Mouse (Mus musculus) ES-Bruce4 (cell line): Measurements from ENCODE around the gene Psen1. TPM values are rescaled to one million over a fixed set of nuclear protein-coding genes. Genes with fewer than 3 reads are reported as not detected.
A peak's percentile ranks its signal among the peaks of the same experiment; 100 is the strongest.

ENCODE experiments used
- H3K27ac ChIP-seq: 2 replicates; pipeline ENCODE4 v1.5.1; 2012; ENCODE audit warnings: low read length, inconsistent platforms; ENCODE audit not compliant: insufficient read depth
- H3K27me3 ChIP-seq: 2 replicates; pipeline ENCODE4 v1.6.1; 2012; ENCODE audit warnings: mild to moderate bottlenecking, low read length, inconsistent platforms; ENCODE audit not compliant: control insufficient read depth, poor library complexity, insufficient read depth, severe bottlenecking
- H3K36me3 ChIP-seq: 2 replicates; pipeline ENCODE4 v1.6.1; 2012; ENCODE audit warnings: inconsistent platforms, mild to moderate bottlenecking, low read length, moderate library complexity; ENCODE audit not compliant: control insufficient read depth, poor library complexity, insufficient read depth, severe bottlenecking
- H3K4me1 ChIP-seq: one replicate; pipeline ENCODE4 v1.8.1; 2011; ENCODE audit warnings: low read length; ENCODE audit not compliant: control insufficient read depth, insufficient read depth
- H3K4me3 ChIP-seq: 2 replicates; pipeline ENCODE4 v1.5.1; 2011; ENCODE audit warnings: low read depth, mild to moderate bottlenecking, low read length
- H3K9ac ChIP-seq: 2 replicates; pipeline ENCODE4 v1.6.1; 2012; ENCODE audit warnings: low read depth, mild to moderate bottlenecking, inconsistent platforms; ENCODE audit not compliant: poor library complexity, severe bottlenecking
- H3K9me3 ChIP-seq: replicated peaks from 2 replicates; pipeline ENCODE4 v1.6.1; 2012; ENCODE audit warnings: mild to moderate bottlenecking, low read length, inconsistent platforms; ENCODE audit not compliant: control insufficient read depth, poor library complexity, insufficient read depth, severe bottlenecking
- CTCF ChIP-seq: IDR thresholded peaks from one replicate; pipeline ENCODE4 v1.8.1; 2011; ENCODE audit warnings: low read depth, low read length
- EP300 ChIP-seq: IDR thresholded peaks from 2 replicates; pipeline ENCODE4 v1.6.1; 2011; ENCODE audit warnings: low read depth, low read length; ENCODE audit not compliant: insufficient read depth
- POLR2A ChIP-seq: IDR thresholded peaks from one replicate; pipeline ENCODE4 v1.8.1; 2011; ENCODE audit warnings: low read length; ENCODE audit not compliant: insufficient read depth
- polyA plus RNA-seq: library from polyadenylated mRNA; stranded (reverse); fragments of >200 nt; gene quantifications from 2 replicates; pipeline ENCODE4 v1.2.4, GENCODE M21; 2011; ENCODE audit warnings: low read depth; ENCODE audit not compliant: missing spikeins, insufficient read depth, insufficient read length

Gene Psen1
- polyA plus RNA-seq, 1 experiment = 49.5 TPM

DNA sequence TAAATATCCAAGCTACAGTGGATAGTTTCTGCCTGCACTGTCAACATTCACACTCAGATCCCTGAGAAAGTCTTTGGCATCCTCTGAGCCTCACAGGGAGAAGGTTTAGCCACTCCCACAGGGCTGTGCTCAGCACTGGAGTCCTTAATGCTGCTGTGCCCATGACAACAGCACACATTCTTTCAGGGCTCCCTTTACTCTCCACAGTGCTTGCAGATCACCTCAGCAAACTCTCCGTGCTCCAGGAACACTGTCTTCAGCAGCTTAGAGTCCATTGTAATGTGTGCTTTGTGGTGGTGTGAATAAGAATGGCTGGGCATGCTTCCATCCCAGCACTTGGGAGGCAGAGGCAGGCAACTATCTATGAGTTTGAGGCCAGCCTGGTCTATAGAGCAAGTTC is 61.2 kb downstream of the Psen1 start:
- H3K4me1 ChIP-seq = no peaks in the 10 kb centered on the region
- no peak overlapping the region for H3K27ac ChIP-seq
- H3K9ac ChIP-seq = no peak overlapping the region
- H3K4me3 ChIP-seq = no peak overlapping the region
- H3K27me3 ChIP-seq = no peaks in the 10 kb centered on the region
- H3K9me3 ChIP-seq = no peaks in the 10 kb centered on the region
- H3K36me3 ChIP-seq = no peaks in the 10 kb centered on the region
- no peak for TF ChIP-seq EP300
- no peak for TF ChIP-seq POLR2A

DNA sequence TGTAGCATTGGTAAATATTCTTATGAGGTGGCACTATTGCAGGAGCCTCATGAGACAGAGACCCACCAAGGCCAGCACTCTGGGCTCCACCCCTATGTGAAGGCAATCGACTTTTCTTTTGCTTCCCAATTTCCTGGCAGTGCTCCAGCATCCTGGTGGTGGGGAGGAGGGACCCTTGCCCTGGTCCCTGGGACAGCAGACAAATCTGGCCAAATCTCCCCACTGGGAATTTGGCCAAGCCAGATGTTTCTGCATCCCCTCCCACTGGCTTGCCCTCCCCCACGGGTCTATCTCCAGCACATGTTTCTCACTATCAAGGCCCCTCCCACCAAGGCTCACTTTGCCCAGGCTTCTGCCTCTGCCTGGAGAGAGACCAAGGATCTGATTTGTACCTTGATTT is 64.5 kb downstream of the Psen1 start:
- Histone ChIP-seq H3K27ac (no peak overlapping the region), H3K27me3 (no peaks in the 10 kb centered on the region), H3K4me3 (no peak overlapping the region), H3K9ac (no peak overlapping the region), H3K9me3 (no peaks in the 10 kb centered on the region), H3K36me3 (no peaks in the 10 kb centered on the region), H3K4me1 (no peaks in the 10 kb centered on the region)
- TF ChIP-seq EP300 (no peak), CTCF (no peak), POLR2A (no peak)

DNA sequence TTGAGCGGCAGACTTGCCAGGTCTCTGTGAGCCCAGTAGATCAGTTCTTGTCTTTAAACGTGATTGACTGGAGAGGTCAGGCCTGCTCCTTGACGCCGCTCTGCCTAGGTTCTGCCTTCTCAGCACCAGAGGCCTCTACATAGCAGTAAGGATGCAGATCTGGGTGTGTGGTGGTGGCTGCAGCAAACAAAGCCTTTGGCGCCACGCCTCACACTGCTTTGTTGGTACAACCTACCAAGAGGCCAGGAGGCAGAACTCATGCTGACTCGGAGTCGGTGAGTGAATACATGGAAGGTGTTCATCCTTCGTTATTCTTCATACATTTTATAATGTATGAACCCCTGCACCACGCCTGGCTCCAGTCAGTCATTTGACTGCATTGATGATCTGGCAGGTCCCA is 70.8 kb downstream of the Psen1 start:
- no peak overlapping the region for H3K4me3 ChIP-seq
- H3K4me1 ChIP-seq = no peaks in the 10 kb centered on the region
- H3K9ac ChIP-seq = no peak overlapping the region
- no peaks in the 10 kb centered on the region for H3K36me3 ChIP-seq
- no peaks in the 10 kb centered on the region for H3K27me3 ChIP-seq
- TF ChIP-seq POLR2A (no peak), EP300 (no peak), CTCF (no peak)
- no peaks in the 10 kb centered on the region for H3K9me3 ChIP-seq
- no peak overlapping the region for H3K27ac ChIP-seq

DNA sequence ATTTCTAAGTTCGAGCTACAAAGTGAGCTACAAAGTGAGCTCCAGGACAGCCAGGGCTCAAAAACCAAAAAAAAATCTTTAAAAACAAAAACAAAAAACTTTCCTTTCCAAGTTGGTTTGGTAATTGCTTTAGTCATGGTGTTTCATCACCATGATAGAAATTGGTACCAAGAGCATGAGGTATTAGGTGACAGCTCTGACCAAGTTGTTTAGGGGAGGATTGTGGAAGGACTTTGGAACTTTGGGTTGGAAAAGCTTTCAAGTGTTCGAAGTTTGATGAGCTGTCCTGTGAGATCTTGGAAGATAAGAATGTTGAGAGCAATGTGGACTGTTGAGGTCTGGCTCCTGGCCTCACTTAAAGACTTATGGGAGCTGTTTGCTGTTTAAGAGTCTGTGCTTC is 72.2 kb downstream of the Psen1 start:
- no peaks in the 10 kb centered on the region for H3K4me1 ChIP-seq
- no peaks in the 10 kb centered on the region for H3K36me3 ChIP-seq
- no peak overlapping the region for H3K9ac ChIP-seq
- H3K9me3 ChIP-seq = no peaks in the 10 kb centered on the region
- H3K4me3 ChIP-seq = no peak overlapping the region
- H3K27me3 ChIP-seq = no peaks in the 10 kb centered on the region
- no peak overlapping the region for H3K27ac ChIP-seq
- TF ChIP-seq POLR2A (no peak), EP300 (no peak), CTCF (no peak)

DNA sequence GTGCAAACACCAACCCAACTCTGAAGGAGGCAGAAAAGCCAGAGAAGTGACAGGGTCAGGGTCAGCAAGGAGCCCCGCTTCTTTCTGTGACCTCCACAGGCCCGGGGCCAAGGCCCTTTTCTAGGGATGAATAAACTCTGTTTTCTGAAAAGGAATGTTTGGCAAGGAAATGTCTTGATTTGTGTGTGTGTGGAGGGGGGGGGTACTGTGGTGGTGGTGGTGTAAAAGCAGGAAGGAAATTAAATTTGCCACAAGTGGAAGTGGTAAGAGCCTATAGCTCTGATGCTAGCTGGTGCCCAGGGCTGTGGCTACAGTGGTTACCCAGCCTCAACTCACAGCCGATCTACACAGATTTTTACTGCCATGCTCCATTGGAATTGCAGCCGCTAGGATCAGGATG is 74.8 kb downstream of the Psen1 start:
- no peaks in the 10 kb centered on the region for H3K36me3 ChIP-seq
- no peaks in the 10 kb centered on the region for H3K27me3 ChIP-seq
- H3K27ac ChIP-seq = no peak overlapping the region
- no peak overlapping the region for H3K4me3 ChIP-seq
- no peak overlapping the region for H3K9ac ChIP-seq
- no peaks in the 10 kb centered on the region for H3K9me3 ChIP-seq
- TF ChIP-seq CTCF (no peak), POLR2A (no peak), EP300 (no peak)
- H3K4me1 ChIP-seq = no peaks in the 10 kb centered on the region

DNA sequence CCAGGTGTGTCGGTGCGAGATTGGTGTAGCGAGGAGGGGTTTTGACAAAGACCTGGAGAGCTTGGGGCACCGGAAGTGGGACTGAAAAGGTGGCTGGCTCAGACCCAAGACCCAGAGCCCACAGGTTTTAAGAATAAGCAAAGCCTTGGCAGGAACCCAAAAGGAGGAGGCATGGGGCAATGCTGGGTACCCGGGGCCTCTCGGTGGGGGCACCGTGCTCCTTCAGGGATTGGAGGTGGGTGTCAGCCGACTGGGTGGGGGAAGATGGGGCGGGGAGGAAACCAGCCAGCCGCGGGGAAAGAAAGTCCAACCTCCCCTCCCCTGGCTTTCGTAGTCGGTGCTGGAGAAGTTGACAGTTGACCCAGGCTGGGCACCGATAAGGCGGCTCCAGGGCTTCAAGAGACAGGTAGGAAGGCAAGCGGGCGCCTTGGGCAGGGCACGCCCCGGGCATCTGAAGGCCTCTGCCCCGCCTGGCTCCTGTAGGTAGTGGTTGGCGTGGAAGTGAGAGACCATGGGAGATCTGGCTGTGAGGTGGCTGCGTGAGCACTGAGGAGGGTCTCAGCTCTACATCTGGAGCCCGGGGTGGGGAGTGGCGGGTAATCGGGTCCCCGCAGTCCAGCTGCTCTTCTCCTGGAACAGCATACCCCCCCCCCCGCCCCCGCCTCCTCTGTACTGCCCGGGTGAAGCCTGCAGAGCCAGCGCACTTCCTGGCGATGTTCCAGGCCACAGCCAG is 75.5 kb downstream of the Psen1 start, which contains the start of gene Papln:
Papln (plus strand) TSS at position 324 of the 733 bp plus-strand sequence.
- H3K4me1 ChIP-seq = no peaks in the 10 kb centered on the region
- peak within 1 kb of the TSS; percentile 59 for H3K4me3 ChIP-seq
- no peaks in the 10 kb centered on the region for H3K9me3 ChIP-seq
- TF ChIP-seq EP300 (no peak), CTCF (no peak), POLR2A (no peak)
- no peaks in the 10 kb centered on the region for H3K27me3 ChIP-seq
- H3K9ac ChIP-seq = peak within 1 kb of the TSS; percentile 41
- no peaks in the 10 kb centered on the region for H3K36me3 ChIP-seq
- H3K27ac ChIP-seq = no peak within 1 kb of the TSS
